Mouse (Mus musculus): ENCODE measurements at regions not wholly inside any gene's neighbourhood (a gene's known extent, or its start where the extent isn't known, plus 50 kb on each side); places are given as distances from the start of the nearest gene placed in this dataset.

- no peak for DNase-seq (ENCODE audit: extremely low spot score)
These were observed 183.5 kb downstream of the Hsfy2 start for GRCm38 (mm10) chr1:56453756-56454155.

- DNase-seq (ENCODE audit: extremely low spot score), result no peak
These were observed 194.4 kb downstream of the Hsfy2 start for GRCm38 (mm10) chr1:56442835-56443234.

- DNase-seq (ENCODE audit: extremely low spot score), result no peak
These were observed 230.4 kb downstream of the Hsfy2 start for GRCm38 (mm10) chr1:56406786-56407185.

DNA sequence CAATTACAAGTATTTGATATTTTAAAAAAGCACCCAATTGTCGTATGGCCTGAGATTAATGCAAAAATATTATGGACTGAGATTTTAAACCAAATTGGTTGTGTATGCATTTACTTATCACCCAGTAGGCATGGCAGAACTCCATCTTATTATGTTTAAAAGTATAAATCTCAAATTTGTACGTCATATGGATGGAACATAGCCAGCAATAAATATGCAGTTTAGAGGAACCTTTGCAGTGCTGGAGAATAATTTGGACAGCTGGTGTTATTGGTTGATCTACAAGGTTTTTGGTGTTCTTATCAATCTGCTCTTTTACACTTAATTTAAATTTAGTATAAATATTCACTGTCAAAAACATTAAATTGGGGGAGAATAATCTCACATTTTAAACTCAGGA is 233.9 kb downstream of the Hsfy2 start:
- no peak for DNase-seq (ENCODE audit: extremely low spot score)

DNA sequence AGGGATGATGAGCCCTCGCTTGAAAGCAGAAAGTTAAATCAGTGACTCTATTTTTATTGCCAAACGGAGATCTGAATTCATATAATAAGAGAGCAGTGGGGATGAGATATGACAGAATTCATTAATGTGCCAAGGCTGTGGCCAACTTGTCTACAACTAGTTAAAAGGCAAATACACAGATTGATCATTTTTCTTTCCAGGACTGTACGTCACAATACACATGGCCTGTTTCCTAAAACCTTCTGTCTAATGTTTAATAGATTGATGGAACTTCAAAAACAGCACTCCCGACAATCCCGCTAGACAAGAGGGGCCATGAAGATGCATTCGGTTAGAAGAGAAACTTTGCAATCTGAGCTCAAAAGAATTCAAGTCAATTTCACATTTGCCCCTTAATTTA is 241.4 kb downstream of the Hsfy2 start:
- no peak for DNase-seq (ENCODE audit: extremely low spot score)

- no peak for DNase-seq (ENCODE audit: extremely low spot score)
These were observed 250.1 kb downstream of the Hsfy2 start for GRCm38 (mm10) chr1:56387086-56387485.

DNA sequence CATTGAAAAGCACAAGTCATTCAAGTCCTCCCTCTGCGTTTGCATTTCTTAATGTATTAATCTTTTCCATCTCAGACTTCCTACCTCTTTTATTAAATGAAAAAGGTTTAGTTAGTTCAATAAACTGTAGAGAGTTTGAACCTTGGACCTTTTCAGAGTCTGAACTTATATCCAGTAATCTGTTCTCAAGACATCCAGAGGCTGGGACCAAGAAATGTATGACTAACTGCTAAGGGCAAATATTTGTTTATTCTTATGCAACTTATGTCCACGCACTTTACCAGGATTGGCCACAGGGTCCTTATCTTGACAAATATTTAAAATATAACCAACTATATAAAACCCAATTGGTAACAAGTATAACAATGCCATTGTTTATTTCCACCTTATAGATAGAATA is 270.9 kb downstream of the Hsfy2 start:
- DNase-seq (ENCODE audit: extremely low spot score), result no peak

DNA sequence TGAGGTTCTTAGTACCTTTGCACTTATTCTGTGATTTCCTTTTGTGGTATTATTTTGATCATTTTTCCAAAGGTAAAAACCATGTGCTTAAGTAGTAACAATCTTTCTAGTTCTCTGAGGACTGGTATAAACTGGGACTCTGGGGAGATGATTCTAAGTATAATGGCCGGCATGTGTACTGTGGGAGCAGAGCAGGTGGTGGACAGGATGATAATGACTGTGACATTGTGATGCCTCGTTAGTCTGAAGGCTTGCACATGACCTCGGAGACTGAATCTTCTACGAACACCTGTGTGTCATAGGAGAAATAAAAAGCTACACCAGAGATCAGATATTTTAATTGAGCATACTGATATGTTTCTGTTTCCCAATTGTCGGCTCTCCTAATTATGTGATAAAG is 276.4 kb downstream of the Hsfy2 start:
- no peak for DNase-seq (ENCODE audit: extremely low spot score)

DNA sequence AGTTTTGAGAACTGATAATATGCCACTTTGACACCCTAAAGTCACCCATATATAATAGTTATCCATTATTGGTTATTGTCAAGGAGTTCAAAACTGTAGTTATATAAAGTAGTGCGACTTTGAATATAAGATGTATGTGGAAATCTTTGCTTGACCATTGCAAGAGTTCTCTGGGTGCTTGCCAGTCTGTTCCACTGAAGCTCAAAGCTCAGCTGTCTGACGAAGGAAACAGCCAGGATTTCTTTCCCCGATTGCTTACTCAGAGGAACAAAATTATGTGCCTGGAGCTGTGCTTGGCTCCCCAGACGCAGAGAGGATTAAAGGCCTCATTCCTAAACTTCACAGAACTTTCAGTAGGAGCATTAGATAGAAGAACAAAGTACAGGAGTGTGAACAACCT is 290.6 kb downstream of the Hsfy2 start:
- DNase-seq (ENCODE audit: extremely low spot score), result no peak

- DNase-seq (ENCODE audit: extremely low spot score), result no peak
These were observed 292.3 kb downstream of the Hsfy2 start for GRCm38 (mm10) chr1:56344952-56345351.

- DNase-seq (ENCODE audit: extremely low spot score), result no peak
These were observed 309.9 kb downstream of the Hsfy2 start for GRCm38 (mm10) chr1:56327381-56327780.

GRCm38 (mm10) chr1:56308586-56308985 is 328.6 kb downstream of the Hsfy2 start:
- no peak for DNase-seq (ENCODE audit: extremely low spot score)

DNA sequence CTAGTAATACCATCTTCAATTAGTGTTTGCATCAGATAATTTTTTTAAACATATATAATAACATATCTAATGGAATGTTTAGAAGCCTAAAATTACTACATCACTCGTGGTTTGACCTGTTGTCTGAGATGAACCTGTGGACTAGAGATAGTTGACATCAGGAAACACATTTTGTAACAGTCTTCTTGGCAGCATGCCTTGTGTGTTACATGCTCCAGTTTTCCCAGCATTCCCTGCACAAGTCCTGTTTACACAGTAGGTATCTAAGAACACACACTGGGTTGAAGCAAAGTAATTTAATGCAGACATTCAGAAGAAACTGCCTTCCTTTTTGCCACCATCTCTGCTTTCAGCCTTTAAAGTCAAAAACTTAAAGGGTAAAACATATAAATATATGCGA is 342.8 kb downstream of the Hsfy2 start:
- no peak for DNase-seq (ENCODE audit: extremely low spot score)

DNA sequence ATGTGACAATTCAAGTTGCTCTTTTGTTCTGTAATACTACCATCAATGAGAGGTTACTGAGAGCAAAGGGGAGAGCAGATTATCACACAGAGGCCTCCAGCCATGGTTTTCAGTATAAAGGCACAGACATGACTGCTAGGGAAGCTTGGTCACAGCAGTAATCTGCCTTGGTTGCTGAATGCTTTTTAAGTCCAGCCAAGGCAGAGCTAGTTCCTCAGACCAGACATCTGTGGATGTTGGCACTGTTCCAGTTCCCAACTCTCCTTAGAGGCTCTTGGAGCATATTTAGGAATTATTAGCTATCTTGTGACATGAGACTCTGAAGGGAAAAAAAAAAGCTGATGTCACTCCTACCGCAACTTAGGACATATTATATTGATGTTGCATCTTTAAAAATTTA is 347.5 kb downstream of the Hsfy2 start:
- no peak for DNase-seq (ENCODE audit: extremely low spot score)

GRCm38 (mm10) chr1:56286386-56287045 is 350.7 kb downstream of the Hsfy2 start:
- DNase-seq (ENCODE audit: extremely low spot score), result peak; percentile 29

DNA sequence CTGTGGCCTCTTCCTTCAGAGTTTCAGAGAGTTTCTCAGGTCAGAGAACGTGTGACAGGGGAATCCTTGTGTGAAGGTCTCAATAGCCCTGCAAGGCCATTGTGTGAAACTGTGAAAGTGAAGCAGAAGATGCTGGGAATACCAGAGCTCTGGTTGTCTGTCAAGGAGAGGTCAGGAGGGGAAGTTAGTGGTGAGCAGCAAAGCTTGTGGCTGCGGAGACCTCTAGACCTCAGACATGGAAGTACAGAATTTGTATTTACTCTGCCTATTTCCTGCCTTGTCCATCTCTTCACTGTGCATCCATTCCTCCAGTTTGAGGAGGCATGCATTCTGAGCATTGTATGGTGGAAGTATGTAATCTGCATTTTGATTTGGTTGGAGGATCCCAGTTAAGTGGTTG is 375.5 kb downstream of the Hsfy2 start:
- no peak for DNase-seq (ENCODE audit: extremely low spot score)

DNA sequence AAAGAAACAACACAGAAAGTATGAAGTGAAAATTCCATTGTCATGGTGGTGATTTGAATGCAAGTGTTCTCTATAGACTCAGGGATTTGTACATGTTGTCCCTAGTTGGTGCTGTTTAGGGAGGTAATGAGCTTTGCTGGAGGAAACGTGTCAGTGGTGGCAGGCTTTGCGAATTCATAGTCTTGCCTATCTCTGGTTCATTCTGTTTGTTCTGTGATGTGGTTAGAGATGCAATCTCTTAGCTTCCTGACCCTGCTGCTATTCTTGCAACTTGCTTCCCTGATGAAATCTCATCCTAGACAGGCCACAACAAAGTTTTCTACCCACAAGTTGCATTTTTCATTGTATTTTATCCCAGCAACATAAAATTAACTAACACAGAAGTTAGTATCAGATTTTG is 376.5 kb downstream of the Hsfy2 start:
- no peak for DNase-seq (ENCODE audit: extremely low spot score)

DNA sequence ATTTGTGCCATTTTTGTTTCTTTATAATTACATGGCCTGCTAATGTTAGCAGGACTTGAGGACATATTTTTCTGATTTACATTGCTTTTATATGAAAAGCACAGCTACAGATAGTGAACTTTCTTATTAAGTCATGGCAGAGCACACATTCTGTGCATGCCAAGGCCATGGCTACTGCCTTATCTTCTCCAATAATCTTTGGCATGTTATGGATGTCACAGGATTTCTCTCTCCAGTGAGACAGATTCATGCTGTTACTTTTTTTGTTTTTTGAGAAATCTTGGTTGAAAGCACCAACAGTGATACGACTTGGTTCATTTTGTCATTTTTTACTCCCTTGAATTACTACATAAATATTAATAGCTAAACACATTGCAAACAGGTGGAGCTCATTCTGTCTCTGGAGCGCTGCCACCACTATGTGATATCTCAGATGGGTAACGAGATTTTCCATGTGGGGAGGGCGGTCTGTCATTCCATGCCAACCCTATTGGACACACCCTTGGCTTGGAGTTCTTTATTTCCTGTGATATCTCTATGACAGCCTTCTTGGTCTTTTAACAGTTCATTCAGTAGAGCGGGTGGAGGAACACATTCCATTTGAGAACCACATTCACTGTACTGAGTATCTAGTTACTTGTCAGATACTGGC is 380.3 kb downstream of the Hsfy2 start:
- no peak for DNase-seq (ENCODE audit: extremely low spot score)

GRCm38 (mm10) chr1:56239686-56240085 is 397.5 kb downstream of the Hsfy2 start:
- DNase-seq (ENCODE audit: extremely low spot score), result no peak

- no peak for DNase-seq (ENCODE audit: extremely low spot score)
These were observed 410.8 kb downstream of the Hsfy2 start for GRCm38 (mm10) chr1:56226314-56227008.

- no peak for DNase-seq (ENCODE audit: extremely low spot score)
These were observed 417.5 kb downstream of the Hsfy2 start for GRCm38 (mm10) chr1:56219700-56220099.

- DNase-seq (ENCODE audit: extremely low spot score), result no peak
These were observed 426.4 kb downstream of the Hsfy2 start for GRCm38 (mm10) chr1:56210712-56211371.

Measured in embryo, embryonic 9.5 days (tissue).